ENCODE assay signal across 15 mouse cellular contexts in genomic region chr11:79612046-79612600, GRCm38 (mm10). TPM values are rescaled to one million over a fixed set of nuclear protein-coding genes. Genes with fewer than 3 reads are reported as not detected.
DNase-seq lines count a peak whose midpoint lies in the region; ATAC-seq lines count a peak whose summit lies in the region.
"Had no signal": no experiment of that assay in that cellular context is flagged by ENCODE, and none has a peak within 500 bp of the region (broad histone marks: within the 10 kb centered on the region; RNA-seq: fewer than 3 reads in every experiment).

No protein-coding gene starts in this region.

- peak; percentile 62 for DNase-seq in CD4-positive, CD25-positive, alpha-beta regulatory T cell, adult 2 months (ENCODE audit: low read depth, low spot score)
- peak; percentile 39 for DNase-seq in retina, postnatal 1 day
- DNase-seq in retina, embryonic 14.5 days (ENCODE audit: low spot score): no peak
- peak; percentile 71 for DNase-seq in naive thymus-derived CD4-positive, alpha-beta T cell, adult 2 months (ENCODE audit: low read depth)
- peak; percentile 83 for DNase-seq in thymus, postnatal 4 days
- DNase-seq in adipocyte (ENCODE audit: low spot score): no peak
- DNase-seq in heart, postnatal 10 days: no peak
- DNase-seq: adrenal gland, postnatal 10 days; cerebellum, adult 9-10 months; kidney, adult 8-10 months; lung, postnatal 4 days; midbrain, embryonic 14.5 days; right cerebral cortex, postnatal 4 days had no signal

- no peak for ATAC-seq in CD4-positive, CD25-positive, alpha-beta regulatory T cell, adult 4 months

- intact Hi-C loops in heart, postnatal 10 days (cut with DNase I): no loop called here

RNA-seq across cellular contexts. Expression of gene Rab11fip4, which starts 21.1 kb away (rescaled TPM):
- 10 to 100 TPM in 1 of 2 experiments, 1 to 10 TPM in 1; 8.3 to 13.0 TPM for polyA plus RNA-seq in CD4-positive, CD25-positive, alpha-beta regulatory T cell, adult 4 months (2017; shearing (Covaris generic))
- total RNA-seq in heart, postnatal 10 days (2021): under 1 TPM; 0.07 to 0.38 TPM
- polyA plus RNA-seq: heart, postnatal 0 days had no signal

Comparison
In these comparisons a context has a peak if more than half of its experiments do, and no peak if none do; other contexts are left out.
1. DNase-seq: peak in CD4-positive, CD25-positive, alpha-beta regulatory T cell, adult 2 months (single experiment), retina, postnatal 1 day (single experiment), naive thymus-derived CD4-positive, alpha-beta T cell, adult 2 months (single experiment) and thymus, postnatal 4 days (single experiment); none in retina, embryonic 14.5 days (single experiment), adipocyte (single experiment) and heart, postnatal 10 days (0 of 2).